Mouse (Mus musculus): ENCODE measurements around the gene Borcs6. TPM values are rescaled to one million over a fixed set of nuclear protein-coding genes. Genes with fewer than 3 reads are reported as not detected.
"Not testable (repeated sequence)": the region's sequence is repeated elsewhere in the genome, so short reads cannot be mapped to it uniquely, and the experiment has no call there.

The Borcs6 gene
- total RNA-seq, 2 experiments from 2014 or later, result 2.0 to 9.4 TPM

- ATAC-seq (replicated peaks; ENCODE audit: poor library complexity, severe bottlenecking), result no peak
These were observed 27.6 kb downstream of the Borcs6 start for GRCm38 (mm10) chr11:69087082-69087481.

- ATAC-seq (replicated peaks; ENCODE audit: poor library complexity, severe bottlenecking), result no peak
These were observed 28.1 kb downstream of the Borcs6 start for GRCm38 (mm10) chr11:69087597-69087996.

GRCm38 (mm10) chr11:69088103-69088855, 28.8 kb downstream of the Borcs6 start, which contains the start of gene Vamp2:
TSS of gene Vamp2 (plus strand) at chr11:69088490.
- ATAC-seq (replicated peaks; ENCODE audit: poor library complexity, severe bottlenecking), result peak; percentile 75

GRCm38 (mm10) chr11:69088856-69089615, 29.5 kb downstream of the Borcs6 start:
- peak; percentile 12; the same call in 1 of the 2 replicates for ATAC-seq (replicated peaks; ENCODE audit: poor library complexity, severe bottlenecking)

GRCm38 (mm10) chr11:69089616-69090290, 30.2 kb downstream of the Borcs6 start:
- no peak for ATAC-seq (replicated peaks; ENCODE audit: poor library complexity, severe bottlenecking)

- ATAC-seq (replicated peaks; ENCODE audit: poor library complexity, severe bottlenecking), result no peak
These were observed 30.9 kb downstream of the Borcs6 start for GRCm38 (mm10) chr11:69090367-69090766.

GRCm38 (mm10) chr11:69091566-69092385, 32.3 kb downstream of the Borcs6 start:
- no peak for ATAC-seq (replicated peaks; ENCODE audit: poor library complexity, severe bottlenecking)

- ATAC-seq (replicated peaks; ENCODE audit: poor library complexity, severe bottlenecking), result no peak
These were observed 32.9 kb downstream of the Borcs6 start for GRCm38 (mm10) chr11:69092386-69092751.

GRCm38 (mm10) chr11:69092871-69093270, 33.4 kb downstream of the Borcs6 start:
- no peak for ATAC-seq (replicated peaks; ENCODE audit: poor library complexity, severe bottlenecking)

- ATAC-seq (replicated peaks; ENCODE audit: poor library complexity, severe bottlenecking), result not testable (repeated sequence)
These were observed 34.3 kb downstream of the Borcs6 start for GRCm38 (mm10) chr11:69093856-69094255.

GRCm38 (mm10) chr11:69094697-69095429, 35.3 kb downstream of the Borcs6 start, which contains the start of gene Per1:
TSS of gene Per1 (plus strand) at chr11:69095217.
- ATAC-seq (replicated peaks; ENCODE audit: poor library complexity, severe bottlenecking), result peak; percentile 54

GRCm38 (mm10) chr11:69095511-69096231, 36.2 kb downstream of the Borcs6 start:
- no peak for ATAC-seq (replicated peaks; ENCODE audit: poor library complexity, severe bottlenecking)

GRCm38 (mm10) chr11:69096360-69096986, 37.0 kb downstream of the Borcs6 start:
- no peak for ATAC-seq (replicated peaks; ENCODE audit: poor library complexity, severe bottlenecking)

GRCm38 (mm10) chr11:69096987-69097900, 37.7 kb downstream of the Borcs6 start:
- peak; percentile 35 for ATAC-seq (replicated peaks; ENCODE audit: poor library complexity, severe bottlenecking)

GRCm38 (mm10) chr11:69098039-69098761, 38.7 kb downstream of the Borcs6 start:
- ATAC-seq (replicated peaks; ENCODE audit: poor library complexity, severe bottlenecking), result no peak

- peak; percentile 42 for ATAC-seq (replicated peaks; ENCODE audit: poor library complexity, severe bottlenecking)
These were observed 39.2 kb downstream of the Borcs6 start for GRCm38 (mm10) chr11:69098762-69099091.
